Mouse (Mus musculus): ENCODE results near the gene Ccsap. TPM values are rescaled to one million over a fixed set of nuclear protein-coding genes. Genes with fewer than 3 reads are reported as not detected.
A peak's percentile ranks its signal among the peaks of the same experiment; 100 is the strongest.

Gene Ccsap
- 3.8 and 4.1 TPM in 2 replicates for polyA plus RNA-seq (2015; fragmentation: Nextera tagmentation; extraction: Ambion mirVana)

DNA sequence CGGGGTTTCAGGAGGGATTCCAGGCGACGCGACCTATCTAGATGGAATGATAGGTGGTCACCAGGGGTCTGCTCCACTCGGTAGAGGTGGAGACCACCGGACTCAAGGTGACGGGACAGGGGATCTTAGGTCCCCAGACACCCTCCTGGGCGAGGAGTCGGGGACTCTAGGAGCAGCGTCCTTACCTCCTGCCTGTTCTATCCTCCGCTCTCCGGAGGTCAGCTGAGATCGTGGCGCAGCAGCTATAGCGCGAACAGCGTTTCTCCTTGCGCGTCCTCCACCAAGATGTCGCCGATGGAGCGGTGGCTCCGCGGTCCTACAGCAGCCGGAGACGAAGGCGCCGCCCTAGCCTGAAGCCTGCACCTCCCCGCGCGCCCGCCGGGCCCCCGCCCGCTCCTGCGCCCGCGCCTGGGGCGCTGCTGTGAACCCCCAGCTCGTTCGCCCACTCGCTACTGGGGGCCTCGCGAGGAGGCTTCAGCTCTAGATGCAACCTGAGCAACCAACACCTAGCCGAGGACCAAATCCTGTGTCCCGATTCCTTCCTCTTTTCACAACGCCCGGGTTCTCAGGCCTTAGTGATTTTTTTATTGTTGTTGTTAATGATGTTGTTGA lies at the start of gene Ccsap:
Ccsap (minus strand) TSS at position 562 of the 612 bp plus-strand sequence.
- H3K36me3 ChIP-seq (ENCODE audit: control insufficient read depth, insufficient read depth, low read length), result no peaks in the 10 kb centered on the region
- no peaks in the 10 kb centered on the region for H3K27me3 ChIP-seq (ENCODE audit: control insufficient read depth, insufficient read depth, low read depth, low read length)
- under 1% methylated on average over 48 of the region's 48 CpGs for WGBS
- H3K4me1 ChIP-seq (ENCODE audit: control insufficient read depth, insufficient read depth, low read length), result peaks cover 16% of the 10 kb centered on the region
- H3K27ac ChIP-seq (ENCODE audit: low read length), result peak within 1 kb of the TSS; percentile 87
- peak within 1 kb of the TSS; percentile 94 for H3K9ac ChIP-seq (ENCODE audit: low read depth, low read length)
- peak within 1 kb of the TSS; percentile 55 for H3K4me2 ChIP-seq (ENCODE audit: low read length)
- H3K4me3 ChIP-seq (ENCODE audit: low read depth, low read length), result peak within 1 kb of the TSS; percentile 80
- H3K9me3 ChIP-seq (replicated peaks; ENCODE audit: control insufficient read depth, low read length, poor library complexity, severe bottlenecking), result no peaks in the 10 kb centered on the region
- ATAC-seq, result no peak; the same call in 1 of the 2 replicates

- WGBS, result 95% methylated on average over 6 of the region's 6 CpGs
- H3K4me2 ChIP-seq (ENCODE audit: low read length), result no peak overlapping the region
- no peaks in the 10 kb centered on the region for H3K9me3 ChIP-seq (replicated peaks; ENCODE audit: control insufficient read depth, low read length, poor library complexity, severe bottlenecking)
- peaks cover 44% of the 10 kb centered on the region for H3K36me3 ChIP-seq (ENCODE audit: control insufficient read depth, insufficient read depth, low read length)
- no peak overlapping the region for H3K9ac ChIP-seq (ENCODE audit: low read depth, low read length)
- no peaks in the 10 kb centered on the region for H3K4me1 ChIP-seq (ENCODE audit: control insufficient read depth, insufficient read depth, low read length)
- ATAC-seq, result no peak
- H3K27ac ChIP-seq (ENCODE audit: low read length), result no peak overlapping the region
- H3K27me3 ChIP-seq (ENCODE audit: control insufficient read depth, insufficient read depth, low read depth, low read length), result no peaks in the 10 kb centered on the region
- H3K4me3 ChIP-seq (ENCODE audit: low read depth, low read length), result no peak overlapping the region
Observed at GRCm38 (mm10) chr8:123907604-123908003, 47.6 kb upstream of the Ccsap start.

- 89% methylated on average over 7 of the region's 7 CpGs for WGBS
- no peak for ATAC-seq
- H3K4me3 ChIP-seq (ENCODE audit: low read depth, low read length), result no peak overlapping the region
- H3K9ac ChIP-seq (ENCODE audit: low read depth, low read length), result no peak overlapping the region
- H3K27ac ChIP-seq (ENCODE audit: low read length), result no peak overlapping the region
- no peaks in the 10 kb centered on the region for H3K4me1 ChIP-seq (ENCODE audit: control insufficient read depth, insufficient read depth, low read length)
- peaks cover 44% of the 10 kb centered on the region for H3K36me3 ChIP-seq (ENCODE audit: control insufficient read depth, insufficient read depth, low read length)
- no peak overlapping the region for H3K4me2 ChIP-seq (ENCODE audit: low read length)
- H3K27me3 ChIP-seq (ENCODE audit: control insufficient read depth, insufficient read depth, low read depth, low read length), result no peaks in the 10 kb centered on the region
- no peaks in the 10 kb centered on the region for H3K9me3 ChIP-seq (replicated peaks; ENCODE audit: control insufficient read depth, low read length, poor library complexity, severe bottlenecking)
Observed at GRCm38 (mm10) chr8:123902653-123903052, 42.6 kb upstream of the Ccsap start.

- H3K4me3 ChIP-seq (ENCODE audit: low read depth, low read length), result no peak overlapping the region
- no peaks in the 10 kb centered on the region for H3K4me1 ChIP-seq (ENCODE audit: control insufficient read depth, insufficient read depth, low read length)
- no peak overlapping the region for H3K9ac ChIP-seq (ENCODE audit: low read depth, low read length)
- no peaks in the 10 kb centered on the region for H3K9me3 ChIP-seq (replicated peaks; ENCODE audit: control insufficient read depth, low read length, poor library complexity, severe bottlenecking)
- H3K36me3 ChIP-seq (ENCODE audit: control insufficient read depth, insufficient read depth, low read length), result peaks cover 30% of the 10 kb centered on the region
- peaks cover 10% of the 10 kb centered on the region for H3K27me3 ChIP-seq (ENCODE audit: control insufficient read depth, insufficient read depth, low read depth, low read length)
- ATAC-seq, result no peak
- H3K27ac ChIP-seq (ENCODE audit: low read length), result no peak overlapping the region
- 89% methylated on average over 7 of the region's 7 CpGs for WGBS
- no peak overlapping the region for H3K4me2 ChIP-seq (ENCODE audit: low read length)
Observed at GRCm38 (mm10) chr8:123899366-123899765, 39.4 kb upstream of the Ccsap start.

DNA sequence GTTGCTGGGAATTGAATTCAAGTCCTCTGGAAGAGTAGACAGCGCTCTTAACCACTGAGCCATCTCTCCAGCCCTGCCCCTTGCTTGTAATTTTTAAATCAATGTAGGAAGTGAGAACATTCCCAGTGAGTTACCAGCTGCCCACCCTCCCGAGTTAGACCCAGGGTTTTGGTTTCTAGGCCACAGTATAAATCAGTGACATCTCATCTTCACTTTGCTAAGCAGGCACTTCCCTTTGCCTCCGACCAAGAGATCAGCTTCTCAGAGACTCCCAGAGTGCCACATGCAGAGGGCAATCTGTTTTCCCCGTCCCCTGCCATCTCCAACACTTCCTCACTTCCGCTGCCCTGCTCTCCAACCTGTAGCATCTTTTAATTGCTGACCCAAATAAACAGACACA lies 38.6 kb upstream of the Ccsap start:
- Histone ChIP-seq H3K27me3 (ENCODE audit: control insufficient read depth, insufficient read depth, low read depth, low read length) (peaks cover 18% of the 10 kb centered on the region), H3K36me3 (ENCODE audit: control insufficient read depth, insufficient read depth, low read length) (peaks cover 24% of the 10 kb centered on the region), H3K9ac (ENCODE audit: low read depth, low read length) (no peak overlapping the region), H3K9me3 (replicated peaks; ENCODE audit: control insufficient read depth, low read length, poor library complexity, severe bottlenecking) (no peaks in the 10 kb centered on the region), H3K4me3 (ENCODE audit: low read depth, low read length) (no peak overlapping the region), H3K27ac (ENCODE audit: low read length) (no peak overlapping the region), H3K4me1 (ENCODE audit: control insufficient read depth, insufficient read depth, low read length) (no peaks in the 10 kb centered on the region), H3K4me2 (ENCODE audit: low read length) (no peak overlapping the region)
- ATAC-seq, result no peak
- 95% methylated on average over 5 of the region's 5 CpGs for WGBS

- Histone ChIP-seq H3K9me3 (replicated peaks; ENCODE audit: control insufficient read depth, low read length, poor library complexity, severe bottlenecking) (no peaks in the 10 kb centered on the region), H3K27me3 (ENCODE audit: control insufficient read depth, insufficient read depth, low read depth, low read length) (peaks cover 24% of the 10 kb centered on the region), H3K27ac (ENCODE audit: low read length) (no peak overlapping the region), H3K9ac (ENCODE audit: low read depth, low read length) (no peak overlapping the region), H3K4me3 (ENCODE audit: low read depth, low read length) (no peak overlapping the region), H3K4me1 (ENCODE audit: control insufficient read depth, insufficient read depth, low read length) (no peaks in the 10 kb centered on the region; the same call in 1 of the 2 replicates), H3K36me3 (ENCODE audit: control insufficient read depth, insufficient read depth, low read length) (peaks cover 7% of the 10 kb centered on the region), H3K4me2 (ENCODE audit: low read length) (no peak overlapping the region)
- ATAC-seq, result no peak
- 66% methylated on average over 10 of the region's 10 CpGs for WGBS
Observed at GRCm38 (mm10) chr8:123896774-123897173, 36.8 kb upstream of the Ccsap start.

- Histone ChIP-seq H3K36me3 (ENCODE audit: control insufficient read depth, insufficient read depth, low read length) (peaks cover 3% of the 10 kb centered on the region; the same call in 1 of the 2 replicates), H3K27me3 (ENCODE audit: control insufficient read depth, insufficient read depth, low read depth, low read length) (peaks cover 24% of the 10 kb centered on the region), H3K9me3 (replicated peaks; ENCODE audit: control insufficient read depth, low read length, poor library complexity, severe bottlenecking) (no peaks in the 10 kb centered on the region), H3K4me2 (ENCODE audit: low read length) (no peak overlapping the region), H3K4me1 (ENCODE audit: control insufficient read depth, insufficient read depth, low read length) (peaks cover 1% of the 10 kb centered on the region; the same call in 1 of the 2 replicates), H3K9ac (ENCODE audit: low read depth, low read length) (no peak overlapping the region), H3K4me3 (ENCODE audit: low read depth, low read length) (no peak overlapping the region), H3K27ac (ENCODE audit: low read length) (no peak overlapping the region)
- 66% methylated on average over 14 of the region's 14 CpGs for WGBS
- ATAC-seq, result no peak
Observed at GRCm38 (mm10) chr8:123896366-123896761, 36.4 kb upstream of the Ccsap start.

DNA sequence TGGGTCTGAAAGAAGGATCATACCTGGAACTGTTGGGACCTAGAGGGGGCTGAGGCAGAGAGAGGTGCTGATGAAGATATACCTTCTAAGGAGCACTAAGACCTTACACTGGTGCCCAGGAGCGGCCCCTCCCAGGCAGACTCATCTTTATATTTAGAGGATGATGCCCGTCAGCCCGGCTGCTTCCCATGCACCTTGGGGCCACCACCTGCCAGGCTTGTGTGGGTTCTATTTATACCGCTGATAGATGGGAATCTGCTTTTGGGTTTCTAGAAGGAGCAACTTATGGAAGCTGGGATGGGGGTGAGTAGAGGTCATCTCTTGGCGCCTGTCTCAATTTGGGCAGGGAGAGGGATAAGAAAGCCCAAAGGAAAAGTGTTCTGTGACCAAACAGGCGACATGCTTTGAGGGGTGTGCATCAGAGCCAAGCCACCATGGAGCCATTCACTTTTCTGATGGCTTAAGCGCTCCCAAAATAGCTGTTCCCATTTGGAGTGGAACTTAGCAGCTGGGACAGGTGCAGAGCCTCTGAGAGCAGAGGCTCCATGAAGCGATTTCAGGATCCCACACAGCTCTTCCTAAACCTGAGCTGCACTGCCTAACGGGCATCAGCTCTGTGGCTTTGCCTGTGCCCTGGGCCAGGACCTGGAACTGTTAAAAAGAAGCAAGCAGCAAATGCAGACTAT lies 35.8 kb upstream of the Ccsap start:
- ATAC-seq, result no peak
- 72% methylated on average over 9 of the region's 9 CpGs for WGBS
- no peak overlapping the region for H3K9ac ChIP-seq (ENCODE audit: low read depth, low read length)
- peaks cover 6% of the 10 kb centered on the region for H3K4me1 ChIP-seq (ENCODE audit: control insufficient read depth, insufficient read depth, low read length)
- H3K4me3 ChIP-seq (ENCODE audit: low read depth, low read length), result no peak overlapping the region
- H3K27me3 ChIP-seq (ENCODE audit: control insufficient read depth, insufficient read depth, low read depth, low read length), result peaks cover 24% of the 10 kb centered on the region
- no peak overlapping the region for H3K27ac ChIP-seq (ENCODE audit: low read length)
- 0 out of 2 replicates have a peak, but pooled peaks cover 3% of the 10 kb centered on the region for H3K36me3 ChIP-seq (ENCODE audit: control insufficient read depth, insufficient read depth, low read length)
- no peaks in the 10 kb centered on the region for H3K9me3 ChIP-seq (replicated peaks; ENCODE audit: control insufficient read depth, low read length, poor library complexity, severe bottlenecking)
- no peak overlapping the region for H3K4me2 ChIP-seq (ENCODE audit: low read length)

- peaks cover 24% of the 10 kb centered on the region for H3K27me3 ChIP-seq (ENCODE audit: control insufficient read depth, insufficient read depth, low read depth, low read length)
- H3K4me3 ChIP-seq (ENCODE audit: low read depth, low read length), result no peak overlapping the region
- peaks cover 8% of the 10 kb centered on the region for H3K4me1 ChIP-seq (ENCODE audit: control insufficient read depth, insufficient read depth, low read length)
- H3K4me2 ChIP-seq (ENCODE audit: low read length), result no peak overlapping the region
- H3K36me3 ChIP-seq (ENCODE audit: control insufficient read depth, insufficient read depth, low read length), result 0 out of 2 replicates have a peak, but pooled peaks cover under 1% of the 10 kb centered on the region
- WGBS, result 87% methylated on average over 4 of the region's 4 CpGs
- no peak for ATAC-seq
- no peak overlapping the region for H3K9ac ChIP-seq (ENCODE audit: low read depth, low read length)
- H3K27ac ChIP-seq (ENCODE audit: low read length), result no peak overlapping the region
- H3K9me3 ChIP-seq (replicated peaks; ENCODE audit: control insufficient read depth, low read length, poor library complexity, severe bottlenecking), result no peaks in the 10 kb centered on the region
Observed at GRCm38 (mm10) chr8:123895230-123895629, 35.2 kb upstream of the Ccsap start.
